Mouse (Mus musculus) heart, postnatal 36 days (tissue): ENCODE measurements around the gene Gal3st3. TPM values are rescaled to one million over a fixed set of nuclear protein-coding genes. Genes with fewer than 3 reads are reported as not detected.
"Not testable (repeated sequence)": the region's sequence is repeated elsewhere in the genome, so short reads cannot be mapped to it uniquely, and the experiment has no call there.

Experiments
- DNase-seq, 2 experiments: peaks; one replicate each; pipeline ENCODE4 v3.0.0; 2021 to 2022
- intact Hi-C: fragments of 180-260 bp; cut with DNase I; formaldehyde crosslinking; loops from one replicate; pipeline ENCODE4 v1.15.1; 2025
- total RNA-seq, 2 experiments: library from RNA; stranded (reverse); gene quantifications; 2 replicates each; pipeline ENCODE4 v1.2.3; 2021

The Gal3st3 gene
- total RNA-seq, 2 experiments from 2014 or later, result 20.0 to 24.2 TPM

DNA sequence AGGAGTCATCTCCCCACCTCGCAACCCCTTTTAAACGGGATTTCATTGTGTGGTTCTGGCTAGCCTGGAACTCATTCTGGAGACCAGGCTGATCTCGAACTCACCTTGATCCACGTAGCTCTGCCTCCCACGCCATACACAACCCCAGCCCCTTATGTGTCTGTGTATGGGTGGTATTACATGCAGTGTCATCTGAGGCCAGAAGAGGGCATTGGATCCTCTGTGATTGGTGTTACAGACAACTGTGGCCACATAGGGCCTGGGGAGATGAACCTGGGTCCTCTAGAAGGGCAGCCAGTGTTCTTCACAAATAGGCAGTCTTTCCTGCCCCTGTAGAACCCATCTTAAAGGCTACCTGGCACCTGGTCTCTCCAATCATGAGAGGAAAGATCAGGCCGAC, 8.1 kb downstream of the Gal3st3 start:
- intact Hi-C loops, result no loop called here
- DNase-seq, result no peak

- DNase-seq, result peak in 1 of 2 experiments; percentile 31
- intact Hi-C loops, result no loop called here
Measured at GRCm38 (mm10) chr19:5306968-5307734, 9.0 kb downstream of the Gal3st3 start.

DNA sequence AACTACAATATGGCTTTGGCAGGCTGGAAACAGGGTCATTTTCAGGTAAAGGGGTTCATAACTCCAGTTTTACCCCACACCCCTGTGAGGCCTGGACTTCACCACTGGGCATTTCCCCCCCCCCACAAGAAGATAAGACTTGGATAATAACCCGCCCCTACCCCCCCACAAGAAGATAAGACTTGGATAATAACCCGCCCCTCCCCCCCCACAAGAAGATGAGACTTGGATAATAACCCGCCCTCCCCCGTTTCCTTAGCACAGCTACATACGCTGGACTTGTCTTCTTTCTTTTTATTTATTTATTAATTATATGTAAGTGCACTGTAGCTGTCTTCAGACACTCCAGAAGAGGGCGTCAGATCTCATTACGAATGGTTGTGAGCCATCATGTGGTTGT, 10.9 kb downstream of the Gal3st3 start:
- no peak for DNase-seq
- intact Hi-C loops, result no loop called here

DNA sequence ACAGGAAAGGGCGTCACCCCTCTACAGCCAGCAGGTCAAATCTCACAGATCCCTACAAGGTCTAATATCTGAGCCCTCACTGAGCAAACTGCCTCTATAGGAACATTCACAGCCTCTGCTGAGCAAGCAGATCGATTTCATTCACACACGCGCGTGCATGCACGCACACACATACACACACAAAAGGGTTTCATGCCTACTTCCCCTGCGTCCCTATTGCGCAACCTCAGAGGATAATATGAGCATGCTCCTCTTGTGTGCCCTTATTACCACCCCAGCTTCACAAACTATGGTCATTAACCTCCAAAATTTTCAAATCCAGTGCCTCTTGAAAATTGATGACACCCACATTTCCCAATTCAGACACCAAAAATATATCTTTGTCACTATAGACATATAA, 15.1 kb downstream of the Gal3st3 start:
- DNase-seq, result no peak

GRCm38 (mm10) chr19:5323801-5324200, 25.7 kb downstream of the Gal3st3 start:
- intact Hi-C loops, result no loop called here
- DNase-seq, result no peak

More for the DNA sequence above, 15.1 kb downstream of the Gal3st3 start:
- intact Hi-C loops, result no loop called here

- intact Hi-C loops, result no loop called here
- DNase-seq, result no peak
Measured at GRCm38 (mm10) chr19:5327970-5328369, 29.8 kb downstream of the Gal3st3 start.

DNA sequence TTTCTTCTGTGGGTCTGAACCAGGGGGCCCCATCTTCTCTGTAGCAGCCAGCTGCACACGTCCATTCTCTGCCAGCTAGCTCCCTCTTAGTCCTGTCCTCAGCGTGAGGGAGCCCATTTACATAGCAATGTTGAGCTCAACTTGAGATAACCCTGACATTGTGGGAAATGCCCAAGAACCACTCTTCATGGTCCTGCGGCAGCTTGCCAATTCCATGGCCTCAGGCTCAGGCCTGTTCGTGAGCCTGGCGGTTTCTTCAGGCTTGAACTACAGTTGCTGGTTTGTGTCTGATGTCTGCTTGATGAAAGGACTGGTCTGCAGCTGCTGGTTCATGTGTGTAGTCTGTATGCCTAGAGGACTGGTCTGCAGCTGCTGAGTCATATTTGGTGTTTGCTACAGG, 36.6 kb downstream of the Gal3st3 start:
- no peak for DNase-seq

DNA sequence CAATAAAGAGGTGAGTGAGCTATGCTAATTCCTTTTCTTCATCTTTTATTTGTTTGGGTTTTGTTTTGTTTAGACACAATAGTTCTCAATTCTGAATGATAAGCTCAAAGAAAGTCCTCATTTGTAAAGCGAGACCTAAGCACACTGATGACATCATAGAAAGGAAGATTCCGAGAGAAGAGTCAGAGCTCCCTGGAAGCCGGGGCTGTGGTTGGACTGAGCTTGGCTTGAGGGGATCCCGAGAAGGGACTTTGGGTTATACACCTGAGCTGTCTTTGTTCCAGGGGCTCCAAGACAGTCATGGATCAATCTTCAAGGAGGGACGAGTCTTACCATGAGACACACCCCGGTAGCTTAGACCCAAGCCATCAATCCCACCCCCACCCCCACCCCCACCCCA, 37.3 kb downstream of the Gal3st3 start, which contains the start of gene Catsper1:
Gene Catsper1 (plus strand): TSS at position 301 of the 400 bp plus-strand sequence.
- DNase-seq, result no peak

More for the DNA sequence above, 36.6 kb downstream of the Gal3st3 start:
- intact Hi-C loops, result loop anchor here (5.0 kb wide), 1 partner anchor 93 kb away; the partner anchor contains the start of gene AI837181

GRCm38 (mm10) chr19:5337975-5338374, 39.8 kb downstream of the Gal3st3 start:
- intact Hi-C loops, result loop anchor here (1.0 to 5.0 kb wide), 3 partner anchors 10 to 89 kb away; partner anchors contain the start of gene AI837181
- peak; percentile 80 to 86 for DNase-seq

More for the DNA sequence above, 37.3 kb downstream of the Gal3st3 start, which contains the start of gene Catsper1:
- intact Hi-C loops, result loop anchor here (5.0 kb wide), 1 partner anchor 92 kb away; the partner anchor contains the start of gene AI837181

- DNase-seq, result peak; percentile 25 to 31
- intact Hi-C loops, result no loop called here
Measured at GRCm38 (mm10) chr19:5341360-5341759, 43.2 kb downstream of the Gal3st3 start.

- DNase-seq, result peak; percentile 34 to 53
- intact Hi-C loops, result loop anchor here (5.0 kb wide), 1 partner anchor 148 kb away; no protein-coding TSS in a partner anchor
Measured at GRCm38 (mm10) chr19:5345297-5346131, 47.4 kb downstream of the Gal3st3 start.

GRCm38 (mm10) chr19:5348064-5348463, 49.9 kb downstream of the Gal3st3 start:
- DNase-seq, result no peak
- intact Hi-C loops, result loop anchor here (1.0 to 5.0 kb wide), 3 partner anchors 11 to 151 kb away; no protein-coding TSS in a partner anchor

DNA sequence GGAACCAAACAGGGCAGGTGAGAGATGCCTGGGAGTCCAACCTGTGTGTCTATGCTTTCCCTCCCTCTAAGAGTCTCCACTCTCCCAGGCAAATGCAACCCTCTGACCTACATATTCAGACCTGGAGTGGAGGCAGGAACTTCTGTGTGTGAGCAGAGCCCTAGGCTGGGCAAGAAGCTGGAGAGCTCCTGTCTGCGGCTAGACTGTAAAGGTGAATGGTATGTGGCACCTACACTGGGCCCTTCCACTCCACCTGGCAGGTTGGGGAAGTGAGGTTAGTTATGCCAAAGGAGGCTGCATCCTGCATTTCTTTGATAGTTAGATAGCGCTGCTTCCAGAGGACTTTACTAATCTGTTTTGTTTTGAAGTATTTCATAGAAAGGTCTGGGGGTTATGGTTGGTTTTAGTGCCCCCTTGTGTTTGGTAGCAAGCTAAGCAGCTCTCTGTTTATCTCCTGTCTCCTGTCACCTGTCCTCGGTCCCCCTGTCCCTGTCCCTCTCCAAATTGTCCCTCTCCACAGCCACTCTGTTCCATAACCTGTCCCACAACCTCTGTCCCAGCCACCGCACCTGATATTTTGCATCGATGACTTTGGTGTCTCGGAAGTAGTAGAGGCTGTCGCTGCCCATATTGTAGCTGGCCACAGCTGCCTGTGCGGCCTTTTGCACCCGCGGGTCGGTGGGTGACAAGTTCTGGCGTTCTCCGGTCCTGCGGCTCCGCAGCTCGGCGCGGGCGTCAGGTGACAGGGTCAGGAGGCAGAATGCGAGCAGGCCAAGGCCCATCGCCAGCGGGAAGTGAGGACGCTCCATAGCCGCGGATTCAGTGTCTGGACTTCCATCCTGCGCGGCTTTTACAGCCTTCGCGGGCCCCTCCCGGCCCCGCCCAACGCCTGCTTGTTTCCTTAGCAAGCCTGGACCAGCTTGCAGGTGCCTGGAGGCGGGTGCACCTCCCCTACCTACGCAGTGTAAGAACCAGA, 50.7 kb downstream of the Gal3st3 start:
- intact Hi-C loops, result loop anchor here (1.0 to 5.0 kb wide), 3 partner anchors 12 to 152 kb away; no protein-coding TSS in a partner anchor
- DNase-seq, result peak; percentile 26 to 50

DNA sequence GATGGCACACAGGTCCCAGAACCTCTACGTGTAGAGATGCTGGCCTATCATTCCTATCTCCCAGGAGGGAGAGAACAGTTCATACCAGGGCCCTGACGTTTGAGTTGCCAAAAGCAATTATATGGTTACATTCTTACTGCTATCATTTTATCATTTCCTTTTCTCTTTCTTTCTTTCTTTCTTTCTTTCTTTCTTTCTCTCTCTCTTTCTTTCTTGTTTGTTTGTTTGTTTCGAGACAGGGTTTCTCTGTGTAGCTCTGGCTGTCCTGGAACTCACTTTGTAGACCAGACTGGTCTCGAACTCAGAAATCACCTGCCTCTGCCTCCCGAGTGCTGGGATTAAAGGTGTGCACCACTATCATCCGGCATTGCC, 51.4 kb downstream of the Gal3st3 start, which contains the start of gene Cst6:
Gene Cst6 (minus strand): TSS at position 73 of the 372 bp plus-strand sequence.
- intact Hi-C loops, result loop anchor here (2.0 to 5.0 kb wide), 2 partner anchors 49 to 152 kb away; no protein-coding TSS in a partner anchor
- DNase-seq, result not testable (repeated sequence)

GRCm38 (mm10) chr19:5353609-5354008, 55.5 kb downstream of the Gal3st3 start:
- DNase-seq, result no peak
- intact Hi-C loops, result no loop called here

- no peak for DNase-seq
- intact Hi-C loops, result no loop called here
Measured at GRCm38 (mm10) chr19:5356080-5356479, 57.9 kb downstream of the Gal3st3 start.
